Mouse (Mus musculus): ENCODE measurements around the gene 1500015O10Rik. TPM values are rescaled to one million over a fixed set of nuclear protein-coding genes. Genes with fewer than 3 reads are reported as not detected.

The 1500015O10Rik gene
- polyA plus RNA-seq, 1 experiment: 15.9 TPM

- DNase-seq (ENCODE audit: low read depth): peak; percentile 80
- TF ChIP-seq POLR2A (IDR thresholded peaks at IDR 0.05; ENCODE audit: borderline replicate concordance, extremely low read depth, insufficient read depth, insufficient read length, poor library complexity, severe bottlenecking) (no peak), CTCF (IDR thresholded peaks at IDR 0.05; ENCODE audit: borderline replicate concordance, extremely low read depth, insufficient read depth, insufficient read length) (peak; percentile 50; the same call in 1 of the 2 replicates)
Observed at GRCm38 (mm10) chr1:43737812-43738518, 7.6 kb downstream of the 1500015O10Rik start.

- no peak for TF ChIP-seq CTCF (IDR thresholded peaks at IDR 0.05; ENCODE audit: borderline replicate concordance, extremely low read depth, insufficient read depth, insufficient read length)
- no peak for TF ChIP-seq POLR2A (IDR thresholded peaks at IDR 0.05; ENCODE audit: borderline replicate concordance, extremely low read depth, insufficient read depth, insufficient read length, poor library complexity, severe bottlenecking)
- no peak for DNase-seq (ENCODE audit: low read depth)
Observed at GRCm38 (mm10) chr1:43738519-43738894, 8.1 kb downstream of the 1500015O10Rik start.

- DNase-seq (ENCODE audit: low read depth): peak; percentile 43
- no peak for TF ChIP-seq POLR2A (IDR thresholded peaks at IDR 0.05; ENCODE audit: borderline replicate concordance, extremely low read depth, insufficient read depth, insufficient read length, poor library complexity, severe bottlenecking)
- TF ChIP-seq CTCF (IDR thresholded peaks at IDR 0.05; ENCODE audit: borderline replicate concordance, extremely low read depth, insufficient read depth, insufficient read length): no peak
Observed at GRCm38 (mm10) chr1:43754448-43755312, 24.3 kb downstream of the 1500015O10Rik start.

- TF ChIP-seq CTCF (IDR thresholded peaks at IDR 0.05; ENCODE audit: borderline replicate concordance, extremely low read depth, insufficient read depth, insufficient read length): peak; percentile 25; the same call in 1 of the 2 replicates
- no peak for TF ChIP-seq POLR2A (IDR thresholded peaks at IDR 0.05; ENCODE audit: borderline replicate concordance, extremely low read depth, insufficient read depth, insufficient read length, poor library complexity, severe bottlenecking)
- peak; percentile 55 for DNase-seq (ENCODE audit: low read depth)
Observed at GRCm38 (mm10) chr1:43760085-43760484, 29.7 kb downstream of the 1500015O10Rik start.

- no peak for DNase-seq (ENCODE audit: low read depth)
- TF ChIP-seq POLR2A (IDR thresholded peaks at IDR 0.05; ENCODE audit: borderline replicate concordance, extremely low read depth, insufficient read depth, insufficient read length, poor library complexity, severe bottlenecking) (no peak), CTCF (IDR thresholded peaks at IDR 0.05; ENCODE audit: borderline replicate concordance, extremely low read depth, insufficient read depth, insufficient read length) (no peak)
Observed at GRCm38 (mm10) chr1:43764481-43764880, 34.1 kb downstream of the 1500015O10Rik start.

- no peak for DNase-seq (ENCODE audit: low read depth)
- TF ChIP-seq CTCF (IDR thresholded peaks at IDR 0.05; ENCODE audit: borderline replicate concordance, extremely low read depth, insufficient read depth, insufficient read length) (no peak), POLR2A (IDR thresholded peaks at IDR 0.05; ENCODE audit: borderline replicate concordance, extremely low read depth, insufficient read depth, insufficient read length, poor library complexity, severe bottlenecking) (no peak)
Observed at GRCm38 (mm10) chr1:43766328-43766727, 35.9 kb downstream of the 1500015O10Rik start.

GRCm38 (mm10) chr1:43768385-43768990, 38.1 kb downstream of the 1500015O10Rik start:
- DNase-seq (ENCODE audit: low read depth): no peak
- TF ChIP-seq CTCF (IDR thresholded peaks at IDR 0.05; ENCODE audit: borderline replicate concordance, extremely low read depth, insufficient read depth, insufficient read length) (no peak), POLR2A (IDR thresholded peaks at IDR 0.05; ENCODE audit: borderline replicate concordance, extremely low read depth, insufficient read depth, insufficient read length, poor library complexity, severe bottlenecking) (no peak)

- DNase-seq (ENCODE audit: low read depth): no peak
- TF ChIP-seq CTCF (IDR thresholded peaks at IDR 0.05; ENCODE audit: borderline replicate concordance, extremely low read depth, insufficient read depth, insufficient read length) (no peak), POLR2A (IDR thresholded peaks at IDR 0.05; ENCODE audit: borderline replicate concordance, extremely low read depth, insufficient read depth, insufficient read length, poor library complexity, severe bottlenecking) (no peak)
Observed at GRCm38 (mm10) chr1:43769348-43769747, 38.9 kb downstream of the 1500015O10Rik start.

- no peak for DNase-seq (ENCODE audit: low read depth)
- TF ChIP-seq CTCF (IDR thresholded peaks at IDR 0.05; ENCODE audit: borderline replicate concordance, extremely low read depth, insufficient read depth, insufficient read length) (no peak), POLR2A (IDR thresholded peaks at IDR 0.05; ENCODE audit: borderline replicate concordance, extremely low read depth, insufficient read depth, insufficient read length, poor library complexity, severe bottlenecking) (no peak)
Observed at GRCm38 (mm10) chr1:43770032-43770431, 39.6 kb downstream of the 1500015O10Rik start.

- TF ChIP-seq CTCF (IDR thresholded peaks at IDR 0.05; ENCODE audit: borderline replicate concordance, extremely low read depth, insufficient read depth, insufficient read length): no peak
- no peak for TF ChIP-seq POLR2A (IDR thresholded peaks at IDR 0.05; ENCODE audit: borderline replicate concordance, extremely low read depth, insufficient read depth, insufficient read length, poor library complexity, severe bottlenecking)
- DNase-seq (ENCODE audit: low read depth): peak; percentile 25
Observed at GRCm38 (mm10) chr1:43772694-43773093, 42.3 kb downstream of the 1500015O10Rik start.

GRCm38 (mm10) chr1:43774126-43774525, 43.7 kb downstream of the 1500015O10Rik start:
- DNase-seq (ENCODE audit: low read depth): no peak
- TF ChIP-seq CTCF (IDR thresholded peaks at IDR 0.05; ENCODE audit: borderline replicate concordance, extremely low read depth, insufficient read depth, insufficient read length) (no peak), POLR2A (IDR thresholded peaks at IDR 0.05; ENCODE audit: borderline replicate concordance, extremely low read depth, insufficient read depth, insufficient read length, poor library complexity, severe bottlenecking) (no peak)
